Mouse (Mus musculus) limb, embryonic 10.5 days (tissue): ENCODE data around the gene Mecr. TPM values are rescaled to one million over a fixed set of nuclear protein-coding genes. Genes with fewer than 3 reads are reported as not detected.
A peak's percentile ranks its signal among the peaks of the same experiment; 100 is the strongest.

Experiments used
- DNase-seq: peaks from one replicate; pipeline ENCODE4 v3.0.0-alpha.2; 2017; ENCODE audit warnings: low spot score
- H3K27ac ChIP-seq: fragments of 300-500 bp; sonication (generic); 2 replicates; pipeline ENCODE4 v1.5.1; 2016; ENCODE audit warnings: mild to moderate bottlenecking
- H3K27me3 ChIP-seq: fragments of 300-500 bp; sonication (generic); 2 replicates; pipeline ENCODE4 v1.6.1; 2016; ENCODE audit warnings: low read depth, mild to moderate bottlenecking; ENCODE audit not compliant: poor library complexity, severe bottlenecking
- H3K36me3 ChIP-seq: fragments of 300-500 bp; sonication (generic); 2 replicates; pipeline ENCODE4 v1.6.1; 2016; ENCODE audit warnings: mild to moderate bottlenecking, moderate library complexity
- H3K4me1 ChIP-seq: fragments of 300-500 bp; sonication (generic); 2 replicates; pipeline ENCODE4 v1.6.1; 2016
- H3K4me3 ChIP-seq: fragments of 300-500 bp; sonication (generic); 2 replicates; pipeline ENCODE4 v1.5.1; 2016; ENCODE audit warnings: mild to moderate bottlenecking, moderate library complexity
- H3K9me3 ChIP-seq: fragments of 300-500 bp; sonication (generic); replicated peaks from 2 replicates; pipeline ENCODE4 v1.6.1; 2016; ENCODE audit warnings: mild to moderate bottlenecking
- WGBS: fragments of 180-500 bp; shearing (Covaris S2); methylation state at CpG from one replicate; pipeline ENCODE4 v1.1.7; 2016; 5-methylcytosine and 5-hydroxymethylcytosine counted together
- polyA plus RNA-seq: library from polyadenylated mRNA; unstranded; fragments of >200 nt; fragmentation: Nextera tagmentation; extraction: Ambion mirVana; gene quantifications from 2 replicates; pipeline ENCODE4 v1.2.1, GENCODE M21; 2016

The Mecr gene
- polyA plus RNA-seq, 1 experiment from 2014 or later: 52.6 TPM

DNA sequence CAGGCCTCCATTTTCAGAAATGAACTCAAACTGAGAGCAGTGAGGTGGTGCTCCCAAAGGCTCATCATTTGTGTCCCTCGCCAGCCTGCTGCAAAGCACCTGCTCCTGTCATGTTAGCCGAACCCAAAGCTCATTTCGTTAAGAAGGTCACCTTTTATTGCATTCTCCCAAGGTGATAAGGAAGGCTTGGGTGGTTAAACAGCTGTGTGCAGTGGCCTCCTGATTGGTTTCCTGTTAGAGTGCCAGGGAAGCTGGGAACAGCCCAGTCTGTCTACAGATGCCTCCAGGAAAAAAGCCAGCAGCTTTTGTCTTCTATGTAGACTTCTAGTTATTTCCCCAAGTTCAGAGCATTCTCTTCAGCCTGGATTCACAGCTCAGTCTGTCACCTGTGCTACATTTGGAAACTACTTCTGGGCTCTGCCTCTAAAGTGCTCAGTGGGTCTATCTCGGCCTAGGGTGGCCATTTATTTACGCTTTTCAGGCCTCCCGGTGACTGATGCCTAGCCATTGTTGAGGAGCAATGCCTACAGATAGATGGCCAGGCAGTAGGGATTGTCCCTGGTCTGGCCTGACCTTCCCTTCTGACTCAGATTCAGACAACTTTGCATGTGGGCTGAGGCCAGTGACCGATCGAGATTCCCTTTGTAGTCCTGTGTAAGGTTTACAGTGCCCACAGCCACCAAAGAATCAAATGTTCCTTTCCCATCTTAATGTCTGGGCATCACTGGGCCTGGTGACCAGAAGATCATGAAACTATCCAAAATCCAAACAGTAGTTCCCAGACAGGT is 2.9 kb downstream of the Mecr start:
- Histone ChIP-seq H3K27me3 (no peaks in the 10 kb centered on the region), H3K27ac (no peak overlapping the region), H3K4me3 (no peak overlapping the region), H3K4me1 (peaks cover 46% of the 10 kb centered on the region), H3K9me3 (no peaks in the 10 kb centered on the region), H3K36me3 (peaks cover 15% of the 10 kb centered on the region; the same call in 1 of the 2 replicates)
- no peak for DNase-seq
- 91% methylated on average over 8 of the region's 8 CpGs for WGBS

DNA sequence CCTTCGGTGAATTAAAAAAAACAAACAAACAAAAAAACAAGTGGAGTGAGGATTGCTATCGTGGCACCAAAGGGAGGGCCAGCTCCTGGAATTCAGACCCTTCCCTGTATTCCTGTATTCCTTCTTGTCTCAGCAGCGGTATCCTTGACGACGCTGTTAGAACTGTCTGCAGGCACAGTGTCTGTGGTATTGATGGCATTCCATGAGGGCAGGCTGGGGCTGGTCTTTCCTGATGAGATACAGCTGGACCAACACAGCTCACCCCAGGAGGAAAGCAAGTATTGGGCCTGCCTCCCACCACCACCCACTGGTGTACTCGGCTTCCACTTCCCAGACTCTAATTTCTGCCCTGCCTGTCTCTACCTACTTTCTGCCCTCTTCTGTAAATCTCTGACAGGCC is 4.8 kb downstream of the Mecr start:
- H3K27me3 ChIP-seq: no peaks in the 10 kb centered on the region
- H3K4me1 ChIP-seq: peaks cover 43% of the 10 kb centered on the region
- peaks cover 15% of the 10 kb centered on the region; the same call in 1 of the 2 replicates for H3K36me3 ChIP-seq
- H3K27ac ChIP-seq: peak overlapping the region; percentile 37; the same call in 1 of the 2 replicates
- H3K9me3 ChIP-seq: no peaks in the 10 kb centered on the region
- no peak for DNase-seq
- H3K4me3 ChIP-seq: no peak overlapping the region
- WGBS: 71% methylated on average over 6 of the region's 6 CpGs

DNA sequence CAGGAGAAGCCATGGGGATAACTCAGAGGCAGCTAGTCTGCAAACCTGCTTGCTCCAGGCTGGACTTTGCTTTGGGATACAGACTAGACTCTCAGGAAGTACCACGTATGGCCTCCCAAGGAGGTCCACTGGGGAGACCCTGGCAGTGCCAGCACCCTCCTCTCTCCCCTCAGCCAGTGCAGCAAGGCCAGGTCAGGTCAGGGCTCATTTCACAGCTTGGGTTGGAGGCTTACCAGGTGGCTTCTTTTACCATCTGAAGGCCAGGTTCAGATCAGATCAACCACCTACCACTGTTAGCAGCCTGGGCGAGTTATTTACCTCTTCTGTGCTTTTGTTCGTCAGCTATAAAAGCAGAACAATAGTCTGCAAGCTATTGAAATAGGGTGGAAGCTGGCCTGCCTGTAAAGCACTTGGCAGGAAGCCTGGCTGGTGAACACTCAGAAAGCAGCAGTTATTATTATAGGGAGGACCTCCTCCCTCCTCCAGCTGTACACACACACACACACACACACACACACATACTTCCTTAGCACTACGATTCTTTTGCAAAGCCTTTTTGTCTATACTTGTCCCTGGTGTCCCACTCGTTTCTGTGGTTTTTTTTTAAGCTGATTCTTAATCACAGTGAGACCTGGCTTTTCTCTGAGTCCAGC is 6.8 kb downstream of the Mecr start:
- no peak for DNase-seq
- 68% methylated on average over 5 of the region's 5 CpGs for WGBS
- Histone ChIP-seq H3K9me3 (no peaks in the 10 kb centered on the region), H3K4me3 (no peak overlapping the region), H3K4me1 (peaks cover 26% of the 10 kb centered on the region), H3K27ac (no peak overlapping the region), H3K27me3 (no peaks in the 10 kb centered on the region), H3K36me3 (peaks cover 15% of the 10 kb centered on the region; the same call in 1 of the 2 replicates)

DNA sequence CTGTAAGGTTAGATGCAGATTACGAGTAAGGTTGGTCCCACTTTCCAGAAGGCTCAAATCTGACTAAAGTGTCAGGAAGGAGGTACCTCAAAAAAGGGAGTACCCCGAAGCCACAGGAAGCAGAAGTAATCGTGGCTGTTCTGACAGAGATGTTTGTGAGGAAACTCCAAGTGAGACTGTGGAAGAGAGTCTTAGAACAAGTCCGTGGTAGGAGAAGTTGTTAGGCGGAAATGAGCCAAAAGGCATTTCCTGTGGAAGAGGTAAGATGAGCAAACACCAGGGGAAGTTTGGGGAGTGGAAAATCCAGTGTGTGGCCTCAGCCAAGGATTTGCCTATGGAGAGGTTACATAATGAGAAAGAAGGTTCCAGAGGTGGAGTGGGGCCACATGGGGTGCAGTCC is 11.7 kb downstream of the Mecr start:
- no peak for DNase-seq
- Histone ChIP-seq H3K36me3 (peaks cover 22% of the 10 kb centered on the region), H3K4me1 (no peaks in the 10 kb centered on the region), H3K27ac (no peak overlapping the region), H3K27me3 (no peaks in the 10 kb centered on the region), H3K9me3 (no peaks in the 10 kb centered on the region), H3K4me3 (no peak overlapping the region)
- WGBS: 79% methylated on average over 5 of the region's 5 CpGs

DNA sequence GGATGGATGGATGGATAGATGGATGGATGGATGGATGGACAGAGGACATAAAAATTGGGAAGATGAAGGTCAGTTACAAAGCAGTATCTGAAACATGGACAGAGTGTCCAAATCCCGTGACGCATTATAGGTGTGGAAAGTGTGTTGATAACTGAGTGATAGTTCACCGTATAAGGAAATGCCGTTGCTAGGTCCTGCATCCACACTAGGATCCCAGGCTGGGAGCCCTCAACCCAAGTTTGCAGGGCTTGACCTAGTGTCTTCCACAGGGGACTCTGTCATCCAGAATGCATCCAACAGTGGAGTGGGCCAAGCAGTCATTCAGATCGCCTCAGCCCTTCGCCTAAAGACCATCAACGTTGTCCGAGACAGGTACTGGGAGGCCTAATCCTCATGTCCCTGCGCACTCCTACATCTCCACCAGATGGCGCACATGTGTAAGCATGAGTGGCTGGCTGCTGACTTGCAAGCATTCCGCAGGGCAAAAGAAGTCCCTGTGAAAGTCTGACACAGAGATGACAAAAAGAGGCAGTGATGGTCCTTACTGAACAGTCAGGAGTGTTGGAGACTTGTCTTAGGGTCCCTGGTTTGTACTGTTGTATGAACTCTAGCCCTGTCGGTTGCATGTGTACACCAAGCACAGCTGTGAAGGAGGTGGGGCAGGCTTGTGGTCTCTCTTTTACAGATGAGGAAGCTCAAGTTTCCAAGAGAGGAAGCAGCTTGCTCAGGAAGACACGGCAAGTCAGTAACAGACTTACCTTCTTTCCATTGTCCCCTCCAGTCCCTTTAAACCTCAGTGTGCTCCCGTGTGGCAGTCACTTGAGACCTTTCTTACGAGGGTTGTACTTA is 17.4 kb downstream of the Mecr start:
- Histone ChIP-seq H3K4me1 (no peaks in the 10 kb centered on the region), H3K4me3 (no peak overlapping the region), H3K9me3 (no peaks in the 10 kb centered on the region), H3K36me3 (peaks cover 67% of the 10 kb centered on the region), H3K27me3 (no peaks in the 10 kb centered on the region), H3K27ac (no peak overlapping the region)
- 57% methylated on average over 15 of the region's 15 CpGs for WGBS
- DNase-seq: peak; percentile 85

DNA sequence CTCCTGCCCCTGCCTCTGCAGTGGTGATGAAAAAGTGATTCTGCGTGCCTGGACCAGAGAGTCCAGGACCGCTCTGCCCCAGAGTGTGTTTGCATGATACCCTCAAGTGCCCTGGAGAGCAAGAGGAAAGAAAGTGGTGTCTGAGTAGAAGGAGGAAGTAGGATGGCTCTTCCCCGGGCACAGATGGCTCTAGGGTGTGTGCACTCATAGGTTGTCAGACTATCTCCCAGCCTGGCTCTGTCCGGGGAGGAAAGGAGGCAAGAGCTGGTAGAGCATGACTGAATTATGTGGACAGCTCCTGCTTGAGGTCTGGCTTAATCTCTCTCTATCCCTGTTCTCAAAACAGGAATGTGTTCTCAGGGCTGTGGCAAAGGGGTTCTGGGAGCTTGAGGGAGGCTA is 18.1 kb downstream of the Mecr start:
- H3K27me3 ChIP-seq: no peaks in the 10 kb centered on the region
- peaks cover 73% of the 10 kb centered on the region for H3K36me3 ChIP-seq
- no peaks in the 10 kb centered on the region for H3K4me1 ChIP-seq
- WGBS: 93% methylated on average over 4 of the region's 4 CpGs
- no peak overlapping the region for H3K27ac ChIP-seq
- DNase-seq: no peak
- no peaks in the 10 kb centered on the region for H3K9me3 ChIP-seq
- no peak overlapping the region for H3K4me3 ChIP-seq

GRCm38 (mm10) chr4:131872672-131873292 is 29.5 kb downstream of the Mecr start:
- Histone ChIP-seq H3K27me3 (no peaks in the 10 kb centered on the region), H3K4me1 (peaks cover 33% of the 10 kb centered on the region), H3K27ac (peak overlapping the region; percentile 100), H3K4me3 (peak overlapping the region; percentile 97), H3K9me3 (no peaks in the 10 kb centered on the region), H3K36me3 (peaks cover 21% of the 10 kb centered on the region)
- DNase-seq: peak; percentile 32
- WGBS: 13% methylated on average over 11 of the region's 11 CpGs

DNA sequence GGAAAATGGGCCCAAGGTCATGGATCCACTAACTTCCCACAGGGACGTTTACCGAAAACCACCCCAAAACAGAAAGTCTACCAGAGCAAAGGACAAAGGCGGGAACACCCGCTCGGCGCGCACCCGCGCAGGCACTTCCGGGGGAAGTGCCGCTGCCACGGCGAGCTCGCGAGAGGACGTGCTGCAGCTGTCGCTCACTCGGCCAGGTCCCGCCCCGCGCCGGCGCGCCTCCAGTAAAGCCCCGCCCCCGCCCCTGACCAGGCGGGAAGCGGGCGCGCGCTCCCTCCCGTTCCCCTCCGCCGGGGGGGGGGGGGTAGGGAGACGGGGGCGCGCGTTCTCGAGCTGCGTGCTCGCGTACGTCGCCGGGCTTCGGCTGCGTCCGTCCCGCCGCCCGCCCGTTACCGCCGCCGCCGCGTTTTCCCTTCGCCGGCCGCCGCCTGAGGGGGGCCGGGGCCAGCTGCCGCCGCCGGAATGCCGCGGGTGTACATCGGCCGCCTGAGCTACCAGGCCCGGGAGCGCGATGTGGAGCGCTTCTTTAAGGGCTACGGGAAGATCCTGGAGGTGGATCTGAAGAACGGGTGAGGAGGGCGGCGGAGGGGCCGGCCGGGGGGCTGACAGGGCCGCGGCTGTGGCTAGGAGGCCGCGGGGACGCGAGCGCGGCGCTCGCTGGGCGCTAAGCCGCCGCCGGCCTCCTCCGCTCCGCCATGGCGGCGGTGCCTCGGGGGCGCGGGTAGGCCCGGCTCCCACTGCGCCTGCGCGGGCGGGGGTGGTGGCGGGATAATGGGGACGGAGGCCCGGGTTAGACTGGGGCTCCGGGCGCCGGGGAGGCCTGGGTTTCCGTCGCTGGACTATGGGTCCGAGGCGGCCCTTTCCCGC is 30.3 kb downstream of the Mecr start, which contains the start of gene Srsf4:
TSS of gene Srsf4 (plus strand) at position 325 of the 876 bp plus-strand sequence.
- Histone ChIP-seq H3K4me1 (peaks cover 40% of the 10 kb centered on the region), H3K27me3 (no peaks in the 10 kb centered on the region), H3K9me3 (no peaks in the 10 kb centered on the region), H3K27ac (peak within 1 kb of the TSS; percentile 100), H3K36me3 (peaks cover 15% of the 10 kb centered on the region), H3K4me3 (peak within 1 kb of the TSS; percentile 97)
- WGBS: 0% methylated on average over 97 of the region's 116 CpGs
- peak; percentile 99 for DNase-seq

GRCm38 (mm10) chr4:131874169-131874536 is 30.9 kb downstream of the Mecr start:
- Histone ChIP-seq H3K36me3 (peaks cover 12% of the 10 kb centered on the region; the same call in 1 of the 2 replicates), H3K9me3 (no peaks in the 10 kb centered on the region), H3K4me3 (peak overlapping the region; percentile 97), H3K27ac (peak overlapping the region; percentile 100), H3K4me1 (peaks cover 40% of the 10 kb centered on the region), H3K27me3 (no peaks in the 10 kb centered on the region)
- DNase-seq: no peak
- under 1% methylated on average over 20 of the region's 20 CpGs for WGBS

- Histone ChIP-seq H3K27me3 (no peaks in the 10 kb centered on the region), H3K4me3 (peak overlapping the region; percentile 97), H3K9me3 (no peaks in the 10 kb centered on the region), H3K27ac (peak overlapping the region; percentile 100), H3K4me1 (peaks cover 40% of the 10 kb centered on the region), H3K36me3 (peaks cover 9% of the 10 kb centered on the region; the same call in 1 of the 2 replicates)
- DNase-seq: no peak
- 7% methylated on average over 11 of the region's 11 CpGs for WGBS
These were observed 31.3 kb downstream of the Mecr start for GRCm38 (mm10) chr4:131874567-131874966.

DNA sequence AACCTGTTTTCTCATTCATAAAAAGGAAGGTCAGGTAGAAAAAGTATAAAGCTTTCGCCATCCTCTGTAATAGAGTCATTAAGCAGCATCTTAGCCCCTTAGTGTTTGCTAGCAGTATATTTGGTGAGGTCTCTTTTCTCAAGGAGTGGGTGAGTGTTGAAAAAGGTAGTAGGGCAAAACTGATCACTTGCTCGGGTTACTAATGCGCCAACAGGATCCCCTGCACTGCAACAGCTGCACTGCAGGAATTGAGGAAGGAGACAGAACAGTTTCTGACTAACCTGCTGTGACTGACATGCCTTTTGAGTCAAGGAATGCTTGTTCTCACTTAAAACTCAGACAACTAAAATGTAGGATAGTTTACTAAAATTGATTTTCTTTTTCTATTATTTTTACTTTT is 32.0 kb downstream of the Mecr start:
- H3K4me3 ChIP-seq: peak overlapping the region; percentile 97
- WGBS: 51% methylated on average over 3 of the region's 3 CpGs
- H3K27ac ChIP-seq: no peak overlapping the region
- peaks cover 7% of the 10 kb centered on the region; the same call in 1 of the 2 replicates for H3K36me3 ChIP-seq
- H3K27me3 ChIP-seq: no peaks in the 10 kb centered on the region
- H3K9me3 ChIP-seq: no peaks in the 10 kb centered on the region
- H3K4me1 ChIP-seq: peaks cover 40% of the 10 kb centered on the region
- no peak for DNase-seq
